Mouse (Mus musculus) brain, embryonic 14.5 days (tissue): ENCODE measurements around the gene Abcg8. TPM values are rescaled to one million over a fixed set of nuclear protein-coding genes. Genes with fewer than 3 reads are reported as not detected.

Experiments used
- DNase-seq: peaks from one replicate; pipeline ENCODE4 v3.0.0-alpha.2; 2011; ENCODE audit warnings: low read depth
- CTCF ChIP-seq: fragments of 200-500 bp; IDR thresholded peaks from 2 replicates; pipeline ENCODE4 v1.5.1; 2012; ENCODE audit warnings: inconsistent platforms, mild to moderate bottlenecking, moderate library complexity, borderline replicate concordance; ENCODE audit not compliant: insufficient read depth, insufficient read length; ENCODE audit errors: extremely low read depth
- POLR2A ChIP-seq: fragments of 200-500 bp; IDR thresholded peaks from 2 replicates; pipeline ENCODE4 v1.6.1; 2012; ENCODE audit warnings: mild to moderate bottlenecking, inconsistent platforms, borderline replicate concordance; ENCODE audit not compliant: poor library complexity, insufficient read depth, insufficient read length, severe bottlenecking; ENCODE audit errors: extremely low read depth
- polyA plus RNA-seq: library from polyadenylated mRNA; depleted of rRNA; stranded (reverse); fragments of >200 nt; gene quantifications from 2 replicates; pipeline ENCODE4 v1.2.3, GENCODE M21; 2012

The Abcg8 gene
- polyA plus RNA-seq, 1 experiment, result 0.55 TPM

- DNase-seq, result no peak
- no peak for TF ChIP-seq CTCF
- TF ChIP-seq POLR2A, result no peak
Observed at GRCm38 (mm10) chr17:84724028-84724427, 47.9 kb downstream of the Abcg8 start.

- TF ChIP-seq CTCF (no peak), POLR2A (no peak)
- no peak for DNase-seq
Observed at GRCm38 (mm10) chr17:84725163-84725562, 49.1 kb downstream of the Abcg8 start.

- DNase-seq, result no peak
- no peak for TF ChIP-seq POLR2A
- no peak for TF ChIP-seq CTCF
Observed at GRCm38 (mm10) chr17:84728201-84728911, 52.3 kb downstream of the Abcg8 start.

GRCm38 (mm10) chr17:84729140-84729539 lies 53.0 kb downstream of the Abcg8 start:
- no peak for DNase-seq
- TF ChIP-seq CTCF (no peak), POLR2A (no peak)

GRCm38 (mm10) chr17:84731361-84731760 lies 55.3 kb downstream of the Abcg8 start:
- TF ChIP-seq CTCF (no peak), POLR2A (no peak)
- no peak for DNase-seq

GRCm38 (mm10) chr17:84732612-84733011 lies 56.5 kb downstream of the Abcg8 start:
- no peak for DNase-seq
- TF ChIP-seq POLR2A (no peak), CTCF (no peak)

GRCm38 (mm10) chr17:84736719-84737118 lies 60.6 kb downstream of the Abcg8 start:
- TF ChIP-seq POLR2A, result no peak
- TF ChIP-seq CTCF, result no peak
- DNase-seq, result no peak

GRCm38 (mm10) chr17:84738073-84738797 lies 62.1 kb downstream of the Abcg8 start:
- no peak for TF ChIP-seq POLR2A
- no peak for TF ChIP-seq CTCF
- DNase-seq, result no peak

GRCm38 (mm10) chr17:84744256-84744655 lies 68.2 kb downstream of the Abcg8 start:
- no peak for TF ChIP-seq POLR2A
- TF ChIP-seq CTCF, result no peak
- no peak for DNase-seq

- TF ChIP-seq CTCF (no peak), POLR2A (no peak)
- DNase-seq, result peak; percentile 70
Observed at GRCm38 (mm10) chr17:84745001-84745400, 68.9 kb downstream of the Abcg8 start.

- DNase-seq, result peak; percentile 87
- no peak for TF ChIP-seq POLR2A
- TF ChIP-seq CTCF, result no peak
Observed at GRCm38 (mm10) chr17:84747212-84747611, 71.1 kb downstream of the Abcg8 start.
